Mouse (Mus musculus) frontal cortex, postnatal 10 days (tissue): Measurements from ENCODE around the gene Eml3.
"Not testable (repeated sequence)": the region's sequence is repeated elsewhere in the genome, so short reads cannot be mapped to it uniquely, and the experiment has no call there.

Source experiments
- DNase-seq, 2 experiments: peaks; one replicate each; pipeline ENCODE4 v3.0.0; 2022; ENCODE audit warnings: low spot score in 2 of 2, mixed read lengths in 1 of 2

Eml3 gene

GRCm38 (mm10) chr19:8952241-8952640 lies 22.9 kb downstream of the Eml3 start:
- no peak for DNase-seq

- peak; percentile 92 for DNase-seq
These were observed 24.0 kb downstream of the Eml3 start, which contains the start of gene Tut1 for GRCm38 (mm10) chr19:8953135-8954039. Tut1 (plus strand) TSS chr19:8953847.

GRCm38 (mm10) chr19:8954171-8954570 lies 24.8 kb downstream of the Eml3 start:
- no peak for DNase-seq

- no peak for DNase-seq
These were observed 32.9 kb downstream of the Eml3 start for GRCm38 (mm10) chr19:8962256-8962655.

GRCm38 (mm10) chr19:8965075-8965474 lies 35.7 kb downstream of the Eml3 start:
- no peak for DNase-seq

GRCm38 (mm10) chr19:8965771-8966170 lies 36.4 kb downstream of the Eml3 start:
- DNase-seq = peak in 1 of 2 experiments; percentile 40

GRCm38 (mm10) chr19:8966198-8966589 lies 36.8 kb downstream of the Eml3 start:
- no peak for DNase-seq

- DNase-seq = peak; percentile 99 to 100
These were observed 37.4 kb downstream of the Eml3 start, which contains the start of gene Eef1g for GRCm38 (mm10) chr19:8966590-8967372. Eef1g (plus strand) TSS chr19:8967041.

GRCm38 (mm10) chr19:8967373-8967743 lies 38.0 kb downstream of the Eml3 start:
- no peak for DNase-seq

- no peak for DNase-seq
These were observed 38.5 kb downstream of the Eml3 start for GRCm38 (mm10) chr19:8967893-8968292.

GRCm38 (mm10) chr19:8972491-8972890 lies 43.1 kb downstream of the Eml3 start:
- DNase-seq = not testable (repeated sequence)

- no peak for DNase-seq
These were observed 45.3 kb downstream of the Eml3 start for GRCm38 (mm10) chr19:8974638-8975037.

- DNase-seq = no peak
These were observed 46.1 kb downstream of the Eml3 start for GRCm38 (mm10) chr19:8975491-8975890.

- DNase-seq = no peak
These were observed 47.2 kb downstream of the Eml3 start for GRCm38 (mm10) chr19:8976535-8976934.

- no peak for DNase-seq
These were observed 51.4 kb downstream of the Eml3 start for GRCm38 (mm10) chr19:8980771-8981170.

GRCm38 (mm10) chr19:8981450-8982168 lies 52.3 kb downstream of the Eml3 start:
- no peak for DNase-seq

- DNase-seq = no peak
These were observed 53.2 kb downstream of the Eml3 start for GRCm38 (mm10) chr19:8982303-8983149.

GRCm38 (mm10) chr19:8983150-8983650 lies 53.8 kb downstream of the Eml3 start:
- no peak for DNase-seq

GRCm38 (mm10) chr19:8984255-8984868 lies 55.0 kb downstream of the Eml3 start:
- peak; percentile 67 to 69 for DNase-seq

- DNase-seq = no peak
These were observed 56.5 kb downstream of the Eml3 start for GRCm38 (mm10) chr19:8985891-8986290.
